Mouse (Mus musculus): Measurements from ENCODE around the gene Nectin2.
"Not testable (repeated sequence)": the region's sequence is repeated elsewhere in the genome, so short reads cannot be mapped to it uniquely, and the experiment has no call there.

Nectin2 gene

DNA sequence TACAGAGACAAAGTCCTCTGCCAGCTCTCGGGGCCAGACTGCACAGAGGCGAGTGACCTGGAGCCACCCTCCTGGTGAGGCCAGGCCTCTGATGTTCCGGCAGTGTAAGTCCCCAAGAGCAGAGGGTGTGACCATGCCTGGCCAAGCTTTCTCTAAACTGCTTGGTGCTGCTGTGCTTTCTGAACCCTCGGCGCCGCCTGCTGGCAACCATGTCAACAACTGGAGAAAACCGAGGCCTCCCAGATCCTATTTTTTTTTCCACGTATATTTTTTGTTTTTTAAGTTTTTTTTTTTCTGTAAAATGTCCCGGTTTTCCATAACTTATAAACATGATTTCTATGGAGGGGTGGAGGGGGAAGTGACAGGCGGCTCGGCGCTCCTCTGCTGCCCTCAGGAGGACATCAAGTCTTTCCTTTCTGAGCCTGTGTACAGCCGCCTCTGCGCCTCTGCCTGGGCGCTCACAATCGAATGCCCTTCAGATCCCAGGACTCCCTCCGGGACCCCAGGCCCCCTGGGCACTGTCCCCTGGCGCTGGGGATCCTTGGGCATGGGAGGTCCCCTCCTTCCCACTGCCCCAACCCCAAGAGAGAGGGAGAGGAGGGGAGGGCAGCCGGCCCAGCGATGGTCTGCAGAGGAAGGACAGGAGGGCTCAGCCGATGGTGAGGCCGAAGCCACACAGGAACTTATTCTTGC is 49.1 kb downstream of the Nectin2 start:
- DNase-seq, result no peak

DNA sequence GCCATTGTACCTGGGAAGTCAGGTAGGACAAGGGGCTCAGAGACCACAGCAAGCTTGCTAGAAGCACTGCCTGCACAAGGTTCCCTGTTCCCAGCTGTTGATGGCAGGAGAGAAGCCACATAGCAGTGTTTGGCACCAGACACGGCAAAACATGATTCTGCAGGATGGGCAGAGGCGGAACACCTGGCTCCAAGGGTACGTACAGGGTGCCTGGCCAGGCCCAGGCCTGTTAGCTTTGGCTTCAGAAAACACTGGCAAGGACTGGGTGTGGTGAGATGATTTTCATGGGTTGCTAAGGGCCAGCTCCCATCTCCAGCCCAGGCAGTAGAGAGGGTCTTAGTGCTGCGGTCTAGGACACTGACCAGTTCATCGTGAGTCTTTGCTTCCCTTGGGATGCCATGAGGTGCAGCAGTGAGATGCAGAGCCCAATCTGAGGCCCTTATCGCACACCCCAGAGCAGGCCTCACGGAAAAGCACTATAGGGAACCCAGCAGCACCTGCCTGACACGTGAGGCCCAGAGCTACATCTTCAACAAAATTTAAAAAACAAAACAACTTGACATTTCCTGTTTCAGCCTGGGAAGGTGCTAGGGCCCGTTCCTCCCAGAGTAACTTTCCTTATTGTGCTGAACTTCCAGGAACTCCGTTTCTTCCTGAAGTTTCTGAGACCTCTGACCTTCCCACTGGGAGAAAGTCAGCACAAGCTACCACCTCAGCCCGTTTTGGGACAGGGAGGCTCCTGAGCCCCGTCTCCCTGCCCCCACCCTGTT is 49.8 kb downstream of the Nectin2 start:
- DNase-seq, result no peak

DNA sequence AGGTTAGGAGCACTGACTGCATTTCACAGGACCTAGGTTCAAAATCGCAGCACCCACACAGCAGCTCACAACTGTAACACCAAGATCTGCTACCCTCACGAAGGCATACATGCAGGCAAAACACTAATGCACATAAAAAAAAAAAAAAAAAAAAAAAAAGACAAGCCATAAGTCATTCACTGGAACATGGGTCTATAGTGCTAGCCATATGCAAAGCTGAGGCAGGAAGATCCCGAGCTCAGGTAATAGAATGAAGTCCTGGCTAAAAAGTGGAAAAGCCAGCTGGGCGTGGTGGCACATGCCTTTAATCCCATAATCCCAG is 50.5 kb downstream of the Nectin2 start:
- DNase-seq, result no peak

DNA sequence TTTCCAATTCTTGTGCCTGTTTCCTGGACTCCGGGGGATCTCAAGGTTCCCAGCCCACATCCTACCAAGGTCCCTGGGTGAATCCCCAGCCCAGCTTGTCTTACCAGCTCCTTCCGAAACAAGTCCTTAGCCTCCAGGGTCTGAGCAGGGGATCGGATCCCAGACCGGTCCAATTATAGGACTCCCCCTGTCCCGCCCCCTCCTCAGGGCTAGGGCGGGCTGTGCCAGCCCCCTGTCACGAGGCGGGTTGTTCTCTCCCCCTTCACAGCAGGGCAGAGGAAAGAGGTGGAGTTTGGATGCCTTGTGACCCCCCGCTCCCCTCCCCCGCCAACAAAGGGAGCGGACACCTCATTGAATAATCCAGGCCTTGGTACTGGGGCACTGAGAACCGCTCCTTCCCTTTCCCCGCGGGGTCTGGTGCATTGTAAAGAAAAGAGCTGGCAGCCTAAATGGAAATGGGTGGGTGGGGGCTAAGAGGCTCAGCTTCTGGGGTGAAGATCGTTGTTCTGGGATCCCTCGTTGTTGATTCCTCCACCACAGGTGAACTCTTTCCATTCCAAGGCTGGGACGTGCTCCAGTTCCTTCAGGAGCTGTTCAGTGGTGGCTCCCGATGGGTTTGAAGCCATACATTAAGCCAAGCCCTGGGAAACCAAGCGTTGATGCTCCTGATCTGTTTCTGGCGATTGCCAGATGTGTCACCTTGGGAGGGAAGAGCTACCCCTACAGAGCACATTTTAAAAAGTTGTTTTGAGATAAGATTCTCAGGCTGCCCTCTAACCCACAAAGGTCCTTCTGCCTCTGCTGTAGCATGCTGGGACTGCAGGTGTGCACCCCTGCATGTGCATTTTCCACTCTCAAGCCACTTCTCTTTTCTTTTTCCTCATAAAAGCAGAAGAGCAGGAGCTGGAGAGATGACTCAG is 51.1 kb downstream of the Nectin2 start, which contains the start of gene Apoe:
TSS of gene Apoe (minus strand) at position 282 of the 920 bp plus-strand sequence.
- no peak for DNase-seq

DNA sequence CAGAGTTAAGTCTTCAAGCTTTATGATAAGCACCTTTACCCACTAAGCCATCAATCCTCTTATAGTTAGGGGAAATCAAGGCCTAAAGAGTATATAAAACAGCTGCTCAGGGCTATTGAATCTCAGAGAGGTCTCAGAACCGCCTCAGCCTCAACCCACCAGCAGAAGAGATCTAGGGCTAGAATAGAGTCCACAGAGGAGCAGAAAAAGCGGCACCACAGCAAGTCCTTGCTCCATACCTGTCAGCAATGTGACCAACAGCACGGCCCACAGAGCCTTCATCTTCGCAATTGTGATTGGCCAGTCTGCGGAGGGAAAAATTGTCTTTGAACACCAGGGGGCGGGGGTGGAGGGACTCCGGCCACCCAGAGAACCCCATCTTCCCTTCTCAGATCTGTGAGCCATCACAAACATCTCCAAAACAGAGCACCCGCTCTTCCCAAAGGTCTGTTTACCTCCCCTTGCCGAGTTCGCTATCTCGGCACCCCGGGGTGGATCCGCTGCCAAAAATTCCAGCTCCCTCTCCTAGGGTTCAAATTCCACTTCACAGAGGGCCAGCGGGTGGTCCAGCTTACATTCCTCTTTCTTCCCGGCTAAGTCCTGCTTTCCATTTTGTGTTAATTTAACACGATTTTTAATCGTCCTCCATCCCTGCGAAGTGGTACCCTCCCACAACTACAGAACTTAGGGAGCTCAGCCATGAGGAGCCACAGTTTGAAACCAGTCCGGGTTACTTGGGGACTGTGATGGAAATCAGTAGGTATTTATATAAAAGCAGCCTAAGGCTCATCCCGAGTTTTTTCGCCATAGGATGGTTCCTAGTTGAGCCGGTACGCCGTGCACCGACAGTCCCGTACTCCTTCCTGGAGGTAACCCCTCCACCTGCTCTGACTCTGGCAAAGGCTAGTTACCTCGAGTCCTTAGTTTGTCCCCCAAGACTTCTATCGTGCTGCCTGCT is 52.1 kb downstream of the Nectin2 start:
- no peak for DNase-seq

DNA sequence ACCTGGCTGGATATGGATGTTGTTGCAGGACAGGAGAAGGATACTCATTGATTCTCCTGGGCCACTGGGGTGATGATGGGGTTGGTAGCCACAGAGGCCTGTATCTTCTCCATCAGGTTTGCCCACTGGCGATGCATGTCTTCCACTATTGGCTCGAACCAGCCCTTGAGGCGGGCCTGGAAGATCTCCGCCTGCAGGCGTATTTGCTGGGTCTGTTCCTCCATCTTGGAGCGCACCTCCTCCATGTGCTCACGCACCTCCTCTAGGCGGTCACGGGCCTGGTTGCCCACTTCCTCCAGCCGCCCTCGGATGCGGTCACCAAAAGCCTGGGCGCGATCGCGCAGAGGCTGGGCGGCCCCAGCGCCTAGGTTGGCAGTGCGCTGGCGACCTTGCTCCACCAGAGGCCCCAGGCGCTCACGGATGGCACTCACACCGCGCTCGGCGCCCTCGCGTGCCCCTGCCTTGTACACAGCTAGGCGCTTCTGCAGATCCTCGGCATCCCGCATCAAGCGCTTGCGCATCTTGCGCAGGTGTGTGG is 53.9 kb downstream of the Nectin2 start:
- DNase-seq, result no peak

DNA sequence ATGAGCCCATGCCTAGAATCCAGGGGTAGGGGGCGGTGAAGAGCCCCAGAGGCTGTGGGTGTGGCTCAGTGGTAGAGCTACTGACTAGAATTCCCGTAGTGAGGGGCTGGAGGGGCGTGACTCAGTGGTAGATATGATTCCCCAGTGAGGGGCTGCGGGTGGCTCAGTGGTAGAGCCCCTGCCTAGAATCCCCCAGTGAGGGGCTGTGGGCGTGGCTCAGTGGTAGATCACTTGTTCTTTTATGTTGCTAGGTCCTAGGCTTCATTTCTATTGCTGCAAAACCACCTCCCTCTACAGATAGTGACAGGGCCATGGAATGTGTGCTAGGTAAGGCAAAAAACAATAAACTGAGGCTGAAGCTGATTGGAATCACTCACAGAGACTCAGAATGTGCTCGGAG is 54.4 kb downstream of the Nectin2 start:
- DNase-seq, result no peak

DNA sequence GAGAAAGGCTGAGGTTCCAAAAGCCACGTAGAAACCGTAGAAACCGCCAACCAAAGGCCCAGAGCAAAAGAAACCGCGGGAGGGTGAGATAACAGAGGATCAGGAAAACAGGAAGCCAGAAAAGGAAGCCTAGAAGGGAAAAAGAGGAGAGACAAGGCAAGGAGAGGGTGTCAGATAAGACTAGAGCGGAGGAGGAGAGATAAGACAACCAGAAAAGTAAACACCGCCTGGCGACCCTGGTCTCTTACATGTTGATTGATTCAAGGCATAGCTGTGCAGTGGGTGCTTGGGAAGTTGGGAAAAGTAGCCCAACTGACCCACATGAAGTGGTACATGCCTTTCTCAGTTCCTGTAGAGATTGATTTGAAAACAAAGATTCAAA is 55.1 kb downstream of the Nectin2 start:
- no peak for DNase-seq

DNA sequence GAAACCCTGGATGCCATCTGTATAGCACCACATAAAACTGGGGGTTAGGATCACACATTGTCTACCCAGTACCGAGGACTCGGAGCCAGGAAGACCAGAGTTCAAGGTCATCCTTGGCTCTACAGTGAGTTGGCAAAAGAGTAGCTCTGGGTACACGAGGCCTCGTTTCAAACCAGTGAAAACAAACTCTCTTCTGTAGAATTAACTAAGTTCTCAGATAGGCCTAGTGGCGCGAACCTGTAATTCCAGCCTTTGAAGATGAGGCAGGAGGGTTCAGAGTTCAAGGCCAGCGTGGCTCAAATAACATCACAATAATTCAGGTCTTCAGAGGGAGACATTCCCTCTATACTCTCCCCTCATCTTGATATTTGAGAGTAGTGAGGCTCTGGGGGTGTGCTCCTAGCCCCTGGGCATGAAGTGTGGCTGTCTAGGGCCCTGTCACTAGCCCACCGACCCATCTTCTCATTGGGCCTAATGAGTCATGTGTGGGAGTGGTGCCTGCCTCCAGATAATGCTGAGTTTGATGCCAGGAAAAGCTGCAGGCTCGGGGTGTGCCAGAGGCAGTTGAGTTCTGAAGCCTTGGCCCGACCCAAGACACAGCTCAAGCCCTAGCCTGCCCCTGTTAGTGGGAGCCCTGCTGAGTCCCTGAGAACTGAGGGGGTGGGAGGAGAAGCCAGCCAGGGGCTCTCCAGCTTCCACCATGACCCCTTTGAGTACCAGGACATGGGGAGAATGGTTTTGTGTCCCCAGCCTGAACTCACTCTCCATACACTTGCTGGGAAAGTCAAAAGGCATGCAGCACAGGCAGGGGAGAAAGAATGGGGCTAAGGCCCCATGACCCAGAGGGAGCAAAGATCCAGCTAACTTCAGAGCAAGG is 55.7 kb downstream of the Nectin2 start:
- DNase-seq, result no peak

DNA sequence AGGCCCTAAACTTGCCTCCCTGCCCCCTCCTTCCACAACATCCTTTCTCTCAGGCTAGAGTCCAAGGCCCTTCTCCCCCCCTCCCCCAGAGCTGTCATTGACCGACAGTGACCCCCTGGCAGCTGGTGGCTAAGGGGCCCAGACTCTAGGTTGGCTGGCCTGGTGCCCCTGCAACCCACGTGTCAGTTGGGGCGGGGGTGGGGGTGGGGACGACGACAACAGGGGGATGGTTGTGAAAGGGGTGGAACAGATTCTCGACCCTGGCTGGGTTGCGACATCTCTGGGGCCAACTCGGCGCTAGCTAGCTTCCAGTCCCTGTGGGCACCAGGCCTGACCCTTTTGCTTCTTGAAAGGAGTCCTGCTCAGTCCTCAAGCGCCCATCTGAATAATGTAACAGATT is 56.9 kb downstream of the Nectin2 start:
- no peak for DNase-seq

DNA sequence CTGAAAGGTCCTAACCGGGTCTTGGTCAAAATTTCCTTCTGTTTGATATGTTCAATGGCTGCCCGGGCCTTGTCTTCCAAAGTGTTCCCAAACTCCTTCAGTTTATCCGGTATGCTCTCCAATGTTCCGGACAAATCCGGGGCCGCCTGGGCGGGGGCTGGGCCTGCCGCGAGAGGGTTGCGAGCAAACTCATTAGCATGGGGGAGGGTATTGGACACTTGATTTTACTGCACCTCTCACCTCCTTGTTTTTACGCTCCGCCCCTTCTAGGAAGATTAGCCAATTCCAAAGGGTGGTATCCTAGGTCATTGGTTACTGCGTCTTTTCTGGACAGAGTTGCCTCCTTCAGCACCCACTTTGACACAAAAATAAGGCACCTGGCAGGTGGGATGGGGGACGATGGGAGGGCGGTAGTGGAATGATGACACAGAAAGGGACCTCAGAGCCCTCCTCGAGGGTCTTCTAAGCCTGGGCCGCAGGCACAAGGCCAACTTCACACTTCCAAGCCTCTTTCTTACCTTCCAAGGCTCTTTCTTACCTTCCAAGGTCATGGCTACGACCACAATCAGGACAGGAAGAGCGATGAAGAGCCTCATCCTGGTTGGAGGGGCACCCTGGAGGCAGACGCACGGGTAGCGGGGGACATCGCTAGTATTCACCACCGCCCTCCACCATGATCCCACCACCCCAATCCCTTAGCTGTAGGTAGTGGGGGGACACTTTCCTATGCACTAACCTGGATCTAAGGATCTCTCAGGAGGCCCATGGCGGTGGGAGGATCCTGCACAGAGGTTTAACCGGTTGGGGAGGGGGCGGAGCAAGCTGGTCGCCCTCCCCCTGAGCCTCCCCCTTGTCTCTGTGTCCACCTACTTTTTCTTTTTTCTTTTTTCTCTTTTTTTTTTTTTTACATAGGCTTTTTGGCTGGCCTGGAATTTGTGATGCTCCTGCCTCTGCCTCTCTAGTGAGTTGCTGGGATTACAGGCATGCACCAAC is 58.1 kb downstream of the Nectin2 start, which contains the start of gene Apoc1:
TSS of gene Apoc1 (minus strand) at position 788 of the 993 bp plus-strand sequence.
- DNase-seq, result no peak

DNA sequence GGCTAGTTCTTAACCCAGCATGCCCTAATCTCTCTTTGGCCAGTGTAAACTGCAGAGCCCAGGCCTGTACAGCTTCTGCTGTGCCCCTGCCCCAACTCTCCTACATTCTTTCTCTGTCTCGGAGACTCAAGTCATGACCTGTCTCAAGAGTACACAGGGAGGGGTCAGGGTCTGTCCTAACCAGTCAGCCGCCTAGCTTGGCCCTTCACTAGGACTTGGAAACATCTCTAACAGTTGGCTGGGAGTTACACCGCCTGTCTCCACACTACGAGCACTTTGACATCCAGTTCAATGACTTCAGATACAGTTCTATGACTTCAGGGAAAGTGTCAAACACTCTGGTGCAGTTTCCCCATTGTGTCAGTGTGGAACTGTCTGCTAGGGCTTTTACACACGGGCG is 58.8 kb downstream of the Nectin2 start:
- no peak for DNase-seq

DNA sequence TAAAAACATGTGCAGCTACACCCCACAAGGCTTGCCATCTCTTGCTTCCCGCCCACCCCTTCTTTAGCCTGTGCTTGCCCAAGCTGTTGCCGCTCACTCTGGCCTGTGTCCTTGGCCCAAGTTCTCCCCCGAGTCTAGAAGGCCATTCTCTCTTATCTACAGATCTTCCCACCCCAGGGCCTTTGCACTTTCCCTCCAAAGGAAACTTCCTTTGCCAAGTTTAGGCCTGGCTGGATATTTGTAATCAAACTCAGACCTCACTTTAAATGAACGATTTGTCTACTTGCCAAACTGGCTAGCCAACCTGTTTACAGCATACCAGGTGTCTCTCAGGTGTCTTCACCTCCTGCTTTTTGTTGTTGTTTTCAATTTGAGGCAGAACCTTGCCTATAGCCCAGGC is 59.4 kb downstream of the Nectin2 start:
- DNase-seq, result no peak

DNA sequence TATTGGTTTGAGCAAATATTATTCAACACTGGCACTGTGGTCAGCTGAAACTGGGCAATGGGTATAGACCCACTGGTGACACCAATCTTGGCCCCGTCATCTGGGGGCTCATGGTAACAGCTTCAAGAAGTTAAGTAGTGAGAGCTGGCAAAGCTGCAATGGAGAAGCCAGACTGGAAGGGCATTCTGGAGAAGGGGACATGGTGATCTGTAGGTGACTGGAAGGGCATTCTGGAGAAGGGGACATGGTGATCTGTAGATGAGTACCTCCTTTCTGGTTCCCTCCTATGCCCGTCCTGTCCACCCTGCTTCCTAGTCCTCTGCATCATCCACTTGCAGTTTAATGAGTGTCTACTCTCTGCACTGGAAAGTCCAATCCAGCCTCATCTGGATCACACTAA is 61.7 kb downstream of the Nectin2 start:
- DNase-seq, result no peak

DNA sequence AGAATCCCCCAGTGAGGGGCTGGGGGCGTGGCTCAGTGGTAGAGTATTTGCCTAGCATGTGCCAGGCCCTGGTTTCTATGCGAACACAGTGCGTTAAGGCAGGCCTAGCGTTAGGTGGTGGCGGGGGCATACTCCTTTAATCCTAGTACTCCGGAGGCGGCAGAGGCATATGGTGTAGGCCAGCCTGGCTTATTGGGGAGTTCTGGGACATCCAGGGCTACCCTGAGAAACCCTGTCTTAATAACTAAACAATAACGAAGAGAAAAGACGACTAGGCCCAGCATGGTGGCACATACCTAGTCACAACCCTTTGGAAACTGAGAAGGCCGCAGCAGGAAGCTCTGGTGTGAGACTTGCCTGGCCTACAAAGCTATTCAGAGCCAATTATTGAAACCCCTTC is 62.2 kb downstream of the Nectin2 start:
- no peak for DNase-seq

DNA sequence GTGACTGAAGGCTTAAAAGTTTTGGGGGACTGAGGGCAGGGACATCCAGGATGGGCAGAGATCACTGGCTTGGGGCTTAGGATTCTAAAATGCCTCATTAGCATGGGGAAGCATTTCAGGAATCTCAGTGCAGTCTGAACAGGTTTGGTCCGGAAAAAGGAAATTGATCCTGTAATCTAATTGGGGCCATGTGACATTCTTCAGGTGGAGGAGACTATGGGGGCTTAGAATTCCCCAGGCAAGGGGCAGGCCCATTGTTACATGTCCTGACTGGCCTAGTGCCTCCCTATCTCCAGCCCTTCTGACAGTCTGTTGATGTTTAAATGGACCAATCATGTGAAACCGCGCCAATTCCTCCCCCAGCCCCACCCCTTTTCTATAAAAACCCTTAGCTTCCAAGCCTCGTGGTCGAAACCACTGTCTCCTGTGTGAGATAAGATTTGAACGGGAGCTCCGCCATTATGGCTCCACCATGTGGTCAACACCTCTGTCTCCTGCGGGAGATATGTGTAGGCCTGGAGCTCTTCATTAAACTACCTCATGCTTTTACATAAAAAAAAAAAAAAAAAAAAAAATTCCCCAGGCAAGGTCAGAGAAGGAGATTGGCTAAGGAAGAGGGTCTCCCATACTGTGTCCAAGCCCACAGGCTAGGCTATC is 63.2 kb downstream of the Nectin2 start:
- not testable (repeated sequence) for DNase-seq

DNA sequence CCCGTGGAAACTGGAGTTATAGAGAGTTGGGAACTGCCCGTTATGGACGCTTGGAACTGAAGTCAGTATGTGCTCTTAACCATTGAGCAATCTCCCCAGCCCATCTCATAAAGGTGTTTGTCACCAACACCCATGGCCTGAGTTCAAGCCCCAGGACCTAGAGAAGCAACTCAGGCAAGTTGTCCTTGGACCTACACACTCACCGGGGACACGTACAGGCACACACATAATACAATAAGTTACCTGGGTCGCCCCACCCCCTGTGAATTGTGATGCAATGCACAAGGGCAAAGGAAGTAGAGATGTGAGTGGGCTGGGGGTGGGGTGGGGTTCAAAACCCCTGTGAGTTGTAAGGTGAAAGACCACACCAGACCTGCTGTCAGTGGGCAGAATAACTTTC is 63.8 kb downstream of the Nectin2 start:
- DNase-seq, result no peak

DNA sequence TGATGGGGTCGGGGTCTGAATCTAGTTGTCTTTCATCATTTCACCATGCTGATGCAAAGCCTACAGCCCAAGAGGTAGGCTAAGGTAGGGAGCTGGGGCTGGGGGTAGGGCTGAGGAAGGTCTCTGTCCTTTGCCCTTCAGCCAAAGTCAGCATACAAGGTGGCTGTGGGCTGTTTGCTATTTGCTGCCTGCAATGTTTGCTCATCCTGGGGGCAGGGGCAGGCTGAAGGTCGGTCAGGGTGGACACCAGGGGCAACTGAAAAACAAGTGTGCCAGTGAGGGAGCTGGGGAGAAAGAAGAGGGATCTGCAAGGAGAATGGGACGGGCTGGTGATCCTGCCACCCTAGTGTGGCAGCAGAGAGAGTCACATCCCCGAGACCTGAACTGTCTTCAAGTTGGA is 64.9 kb downstream of the Nectin2 start:
- no peak for DNase-seq

DNA sequence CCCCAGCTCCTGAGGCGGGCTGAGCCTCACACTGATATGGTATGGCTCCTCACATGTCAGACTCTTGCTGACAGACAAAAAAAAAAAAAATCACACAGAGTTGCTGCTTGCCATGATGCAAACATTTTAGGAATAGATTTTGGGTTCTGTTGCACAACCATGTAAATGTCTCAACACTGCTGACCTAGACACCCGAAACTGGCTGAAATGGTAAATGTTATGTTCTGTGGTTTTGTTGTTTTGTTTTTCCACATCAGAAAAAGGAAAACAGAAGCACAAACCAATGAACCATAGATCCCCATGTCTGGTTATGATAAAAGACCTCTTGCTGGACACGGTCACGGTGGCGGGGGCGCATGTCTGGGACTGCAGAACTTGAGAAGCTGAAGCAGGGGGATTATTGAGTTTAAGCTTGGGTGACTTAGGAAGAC is 66.5 kb downstream of the Nectin2 start:
- no peak for DNase-seq

Data from cerebellum, adult 11 months (tissue).